In genomic region chr13:98180636-98181035, GRCm38 (mm10) we compare ENCODE assay signal across 23 mouse cellular contexts. TPM values are rescaled to one million over a fixed set of nuclear protein-coding genes. Genes with fewer than 3 reads are reported as not detected.
DNase-seq lines count a peak whose midpoint lies in the region.
"Had no signal": no experiment of that assay in that cellular context is flagged by ENCODE, and none has a peak within 500 bp of the region (broad histone marks: within the 10 kb centered on the region; RNA-seq: fewer than 3 reads in every experiment).

No protein-coding gene starts in this region.

- no peak overlapping the region for H3K27ac ChIP-seq in heart, embryonic 10.5 days
- H3K27ac ChIP-seq: embryonic facial prominence, embryonic 10.5 days; forebrain, embryonic 10.5 days; hindbrain, embryonic 14.5 days; left cerebral cortex, adult 2 months; liver, embryonic 13.5 days; neural tube, embryonic 12.5 days had no signal

- WGBS in heart, embryonic 10.5 days = 75% methylated on average over 8 of the region's 8 CpGs

- no peaks in the 10 kb centered on the region for H3K27me3 ChIP-seq in heart, embryonic 10.5 days (ENCODE audit: insufficient read depth, poor library complexity, severe bottlenecking)
- H3K27me3 ChIP-seq: neural tube, embryonic 12.5 days had no signal

- DNase-seq in adrenal gland, postnatal 10 days = peak; percentile 51
- DNase-seq in adrenal gland, adult 8-10 months = no peak
- DNase-seq in heart, adult 18-20 months = peak; percentile 26 to 60
- DNase-seq in heart, embryonic 10.5 days (ENCODE audit: low spot score) = no peak
- peak; percentile 8 for DNase-seq in NIH3T3 (ENCODE audit: low read depth)
- DNase-seq in gonadal fat pad, adult 2 months (ENCODE audit: low read depth) = peak; percentile 28
- no peak for DNase-seq in neural tube, embryonic 10.5 days (ENCODE audit: extremely low spot score, low spot score)
- DNase-seq: cerebellum, adult 11 months; cerebellum, postnatal 10 days; kidney, adult 18-20 months; kidney, postnatal 4 days; layer of hippocampus, adult 9-11 months; liver, embryonic 13.5 days; lung, embryonic 14.5 days; midbrain, embryonic 14.5 days; right cerebral cortex, postnatal 4 days; thymus, adult 18-20 months; thymus, postnatal 36 days had no signal

- H3K9me3 ChIP-seq in heart, embryonic 10.5 days = no peaks in the 10 kb centered on the region
- H3K9me3 ChIP-seq: embryonic facial prominence, embryonic 10.5 days; forebrain, embryonic 10.5 days; liver, embryonic 13.5 days; neural tube, embryonic 12.5 days had no signal

- peaks cover 15% of the 10 kb centered on the region for H3K4me1 ChIP-seq in heart, embryonic 10.5 days
- H3K4me1 ChIP-seq: neural tube, embryonic 12.5 days had no signal

- H3K4me3 ChIP-seq in heart, embryonic 10.5 days = no peak overlapping the region
- H3K4me3 ChIP-seq: embryonic facial prominence, embryonic 10.5 days; forebrain, embryonic 10.5 days; left cerebral cortex, adult 2 months; liver, embryonic 13.5 days; neural tube, embryonic 12.5 days had no signal

- H3K36me3 ChIP-seq in heart, embryonic 10.5 days = no peaks in the 10 kb centered on the region
- H3K36me3 ChIP-seq: embryonic facial prominence, embryonic 10.5 days; forebrain, embryonic 10.5 days; liver, embryonic 13.5 days; neural tube, embryonic 12.5 days had no signal

RNA-seq across cellular contexts. Expression of gene Arhgef28, which starts 25.6 kb away (rescaled TPM):
- total RNA-seq in adrenal gland, postnatal 10 days (2021) = 10 to 100 TPM; 23.7 to 30.8 TPM
- total RNA-seq in adrenal gland, adult 8-10 months (2022) = 10 to 100 TPM; 15.1 to 41.9 (median 31.5) TPM
- total RNA-seq in heart, adult 18-20 months (2021) = 1 to 10 TPM; 5.1 to 7.9 TPM
- polyA plus RNA-seq in heart, embryonic 10.5 days (2016; fragmentation: Nextera tagmentation; extraction: Ambion mirVana) = 10.2 and 10.6 TPM in 2 replicates
- polyA plus RNA-seq in gonadal fat pad, adult 2 months (2012; rRNA removed) = 25.7 and 27.8 TPM in 2 replicates

Comparison
In these comparisons a context has a peak if more than half of its experiments do, and no peak if none do; other contexts are left out.
1. DNase-seq: peak in adrenal gland, postnatal 10 days (single experiment), heart, adult 18-20 months (2 of 2), NIH3T3 (single experiment) and gonadal fat pad, adult 2 months (single experiment); none in adrenal gland, adult 8-10 months (single experiment), heart, embryonic 10.5 days (single experiment) and neural tube, embryonic 10.5 days (single experiment).